13 mouse cellular contexts compared by ENCODE assay signal in the genomic region with DNA sequence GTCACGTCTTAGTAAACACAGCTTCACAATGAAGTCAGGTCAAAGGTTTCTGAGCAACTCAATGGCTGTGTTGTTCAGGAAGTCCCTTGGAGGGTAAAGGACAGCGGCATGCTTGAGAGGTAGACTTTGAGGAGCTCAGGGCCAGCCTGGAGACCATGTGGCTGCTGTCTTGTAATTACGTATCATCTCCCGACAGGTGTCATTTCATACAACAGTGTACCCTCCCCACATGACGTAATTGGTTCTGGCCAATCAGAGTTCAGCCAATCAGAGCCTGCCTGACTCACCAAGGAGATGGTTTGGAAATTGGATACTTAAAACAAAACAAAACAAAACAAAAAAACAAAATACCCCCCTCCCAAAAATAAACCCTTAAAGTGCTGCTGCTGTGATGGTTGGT. TPM values are rescaled to one million over a fixed set of nuclear protein-coding genes. Genes with fewer than 3 reads are reported as not detected.
"Had no signal": no experiment of that assay in that cellular context is flagged by ENCODE, and none has a peak within 500 bp of the region (broad histone marks: within the 10 kb centered on the region; RNA-seq: fewer than 3 reads in every experiment).

No protein-coding gene starts in this region.

- DNase-seq: lung, embryonic 14.5 days; lung, postnatal 10 days; lung, postnatal 4 days; midbrain, embryonic 14.5 days; retina, postnatal 1 day; right cerebral cortex, adult 18-20 months; right cerebral cortex, postnatal 25 days; right cerebral cortex, postnatal 4 days; spleen, adult 18-20 months; thymus, adult 18-20 months; thymus, postnatal 14 days; thymus, postnatal 36 days had no signal

RNA-seq across cellular contexts. Expression of a gene that starts 20.2 kb away (rescaled TPM):
- total RNA-seq: megakaryocyte-erythroid progenitor cell, adult 5-6 weeks had no signal
